Mouse (Mus musculus): ENCODE results near the gene Gm49321.

DNA sequence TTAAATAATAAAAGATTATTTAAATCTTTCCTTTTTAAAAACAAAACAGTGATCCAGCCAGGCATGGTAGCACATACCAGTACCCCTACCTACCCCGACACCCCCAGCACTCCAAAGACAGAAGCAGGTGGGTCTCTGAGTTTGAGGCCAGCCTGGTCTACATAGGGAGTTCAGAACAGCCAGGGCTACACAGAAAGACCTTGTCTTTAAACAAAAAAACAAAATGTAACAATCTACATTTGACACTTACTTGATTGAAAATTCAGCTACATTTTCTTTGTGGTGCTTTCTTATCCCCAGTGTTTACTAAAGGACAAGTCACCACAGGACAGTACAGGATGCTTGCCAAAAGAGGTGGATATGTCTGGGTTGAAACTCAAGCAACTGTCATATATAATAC, at the start of gene Gm49321:
- TF ChIP-seq POLR2A (IDR thresholded peaks at IDR 0.05; ENCODE audit: control insufficient read depth in 1 of 2, insufficient read depth in 1 of 2, low read depth in 1 of 2, low read length in 2 of 2, poor library complexity in 1 of 2) = no peak
- no peak for TF ChIP-seq CTCF (IDR thresholded peaks at IDR 0.05 in 2 of 3, conservative IDR thresholded peaks at IDR 0.05 in 1 of 3; ENCODE audit: control insufficient read depth in 1 of 3, insufficient read depth in 1 of 3, low read depth in 2 of 3, low read length in 3 of 3, poor library complexity in 1 of 3, severe bottlenecking in 1 of 3)
- no peak for TF ChIP-seq MAX (IDR thresholded peaks at IDR 0.05; ENCODE audit: low read length)
- no peak for TF ChIP-seq UBTF (IDR thresholded peaks at IDR 0.05; ENCODE audit: borderline replicate concordance, insufficient read depth, low read depth, low read length)
- TF ChIP-seq GABPA (IDR thresholded peaks at IDR 0.05; ENCODE audit: low read depth, low read length) = no peak
- no peak for TF ChIP-seq E2F4 (IDR thresholded peaks at IDR 0.05; ENCODE audit: borderline replicate concordance, low read depth, low read length)
- no peak for TF ChIP-seq HCFC1 (IDR thresholded peaks at IDR 0.05; ENCODE audit: low read depth, low read length)
- TF ChIP-seq EP300 (IDR thresholded peaks at IDR 0.05; ENCODE audit: low read depth in 1 of 2, low read length in 2 of 2) = no peak
- no peak for TF ChIP-seq MEF2A (IDR thresholded peaks at IDR 0.05; ENCODE audit: extremely low read depth, insufficient replicate concordance, low read depth, low read length, poor library complexity, severe bottlenecking)

All from MEL (cell line).